Comparison of ENCODE assay signal across 7 mouse cellular contexts in the genomic region with DNA sequence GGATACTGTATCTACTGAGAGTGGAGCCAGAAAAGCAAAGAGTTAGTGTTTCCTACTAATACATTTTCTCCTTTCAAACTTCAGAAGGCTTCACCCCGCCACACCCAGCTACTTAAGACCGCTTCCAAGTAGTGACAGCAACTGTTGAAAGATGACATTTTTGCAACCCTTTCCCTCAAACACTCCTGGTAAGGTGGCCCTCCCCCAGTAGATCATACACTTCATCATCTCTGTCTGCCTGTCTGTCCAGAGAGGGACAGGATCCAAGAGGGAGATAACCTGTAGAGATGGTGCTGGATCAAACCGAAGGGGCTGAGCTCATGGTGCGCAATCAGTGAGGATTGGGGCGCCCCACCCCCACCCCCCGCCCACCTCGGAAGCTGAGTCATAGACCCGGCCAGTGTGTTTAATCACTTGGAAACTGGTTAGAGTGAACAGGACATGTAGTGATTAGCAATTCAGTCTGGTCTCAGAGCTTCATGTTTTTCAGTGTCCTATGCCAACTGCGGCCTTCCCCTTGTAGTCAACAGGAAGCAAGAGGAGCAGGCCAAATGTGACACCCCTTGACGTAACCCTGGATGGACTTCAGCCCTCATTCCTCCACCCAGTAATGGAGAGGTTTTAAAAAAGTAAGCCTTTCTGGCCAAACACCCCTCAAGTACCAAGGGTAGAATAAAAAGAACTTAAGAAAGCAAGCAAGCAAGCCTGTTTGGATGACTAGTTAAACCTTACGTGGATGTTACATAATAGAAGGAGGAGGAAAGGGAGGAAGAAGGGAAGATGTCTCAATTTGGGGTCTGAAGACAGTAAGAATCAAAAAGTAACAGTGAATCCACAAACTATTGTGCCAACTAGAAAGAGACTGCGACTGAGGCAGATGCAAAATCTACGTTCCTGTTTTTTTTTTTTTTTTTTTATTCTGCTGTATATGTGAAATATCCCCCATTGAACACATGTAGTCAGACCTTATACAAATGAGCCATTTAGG.
DNase-seq lines count a peak whose midpoint lies in the region; ATAC-seq and TF ChIP-seq lines count a peak whose summit lies in the region.

No protein-coding gene starts in this region.

- no peaks in the 10 kb centered on the region for H3K27me3 ChIP-seq in midbrain, postnatal 0 days (ENCODE audit: insufficient read depth, low read length)
- no peaks in the 10 kb centered on the region for H3K27me3 ChIP-seq in midbrain, embryonic 14.5 days (ENCODE audit: control insufficient read depth, insufficient read depth, low read length)
- H3K27me3 ChIP-seq in stomach, embryonic 16.5 days (ENCODE audit: control insufficient read depth, insufficient read depth, low read length): no peaks in the 10 kb centered on the region

- intact Hi-C loops in heart, postnatal 25 days (cut with DNase I): loop anchor here (10.0 kb wide), 1 partner anchor 898 kb away; no protein-coding TSS in a partner anchor

- WGBS in midbrain, postnatal 0 days: 87% methylated on average over 13 of the region's 13 CpGs
- 80% methylated on average over 13 of the region's 13 CpGs for WGBS in midbrain, embryonic 14.5 days
- WGBS in stomach, embryonic 16.5 days: 68% methylated on average over 13 of the region's 13 CpGs

- peak; percentile 5 for DNase-seq in midbrain, postnatal 0 days (ENCODE audit: low spot score)
- no peak for DNase-seq in midbrain, embryonic 14.5 days
- peak; percentile 74 for DNase-seq in heart, postnatal 25 days (ENCODE audit: low spot score)
- DNase-seq in left cerebral cortex, adult 9 months (ENCODE audit: low spot score in 2 of 2): no peak
- DNase-seq in layer of hippocampus, postnatal 14 days (ENCODE audit: low spot score in 2 of 2): no peak

- no peaks in the 10 kb centered on the region for H3K9me3 ChIP-seq in midbrain, postnatal 0 days (ENCODE audit: low read length)
- H3K9me3 ChIP-seq in midbrain, embryonic 14.5 days (ENCODE audit: control insufficient read depth, low read length): no peaks in the 10 kb centered on the region
- no peaks in the 10 kb centered on the region for H3K9me3 ChIP-seq in stomach, embryonic 16.5 days (replicated peaks; ENCODE audit: control insufficient read depth, low read length)

- no peak overlapping the region for H3K27ac ChIP-seq in midbrain, postnatal 0 days (ENCODE audit: low read depth, low read length)
- H3K27ac ChIP-seq in midbrain, embryonic 14.5 days (replicated peaks; ENCODE audit: low read depth, low read length): no peak overlapping the region
- peak overlapping the region; percentile 76 for H3K27ac ChIP-seq in embryonic fibroblast, embryonic 13.5 days (ENCODE audit: insufficient read depth, low read length)
- H3K27ac ChIP-seq in stomach, embryonic 16.5 days (ENCODE audit: low read length): no peak overlapping the region

- no peak for TF ChIP-seq POLR2A in embryonic fibroblast, embryonic 13.5 days (IDR thresholded peaks at IDR 0.05; ENCODE audit: low read depth, low read length)

- no peaks in the 10 kb centered on the region; the same call in 1 of the 2 replicates for H3K4me1 ChIP-seq in midbrain, postnatal 0 days (ENCODE audit: insufficient read depth, low read length)
- peaks cover 7% of the 10 kb centered on the region; the same call in 1 of the 2 replicates for H3K4me1 ChIP-seq in midbrain, embryonic 14.5 days (ENCODE audit: control insufficient read depth, insufficient read depth, low read length)
- peaks cover 4% of the 10 kb centered on the region; the same call in 1 of the 2 replicates for H3K4me1 ChIP-seq in embryonic fibroblast, embryonic 13.5 days (ENCODE audit: control insufficient read depth, insufficient read depth, low read length)
- H3K4me1 ChIP-seq in stomach, embryonic 16.5 days (ENCODE audit: control insufficient read depth, insufficient read depth, low read length): 0 out of 2 replicates have a peak, but pooled peaks cover 4% of the 10 kb centered on the region

- no peak; the same call in 1 of the 2 replicates for ATAC-seq in midbrain, postnatal 0 days (ENCODE audit: low FRiP score)
- ATAC-seq in midbrain, embryonic 14.5 days (ENCODE audit: low FRiP score, low TSS enrichment): no peak
- peak; percentile 40; the same call in 1 of the 2 replicates for ATAC-seq in stomach, embryonic 16.5 days (ENCODE audit: insufficient read depth, low FRiP score)

- H3K4me3 ChIP-seq in midbrain, postnatal 0 days (ENCODE audit: low read depth, low read length): no peak overlapping the region
- no peak overlapping the region for H3K4me3 ChIP-seq in midbrain, embryonic 14.5 days (replicated peaks; ENCODE audit: low read depth, low read length)
- H3K4me3 ChIP-seq in embryonic fibroblast, embryonic 13.5 days (ENCODE audit: insufficient read depth, low read length): no peak overlapping the region
- no peak overlapping the region for H3K4me3 ChIP-seq in stomach, embryonic 16.5 days (replicated peaks; ENCODE audit: low read length)

- no peak overlapping the region for H3K9ac ChIP-seq in midbrain, postnatal 0 days (replicated peaks; ENCODE audit: low read length, poor library complexity, severe bottlenecking)
- H3K9ac ChIP-seq in midbrain, embryonic 14.5 days (replicated peaks; ENCODE audit: low read length): no peak overlapping the region
- H3K9ac ChIP-seq in stomach, embryonic 16.5 days (ENCODE audit: low read length): no peak overlapping the region

- H3K36me3 ChIP-seq in midbrain, postnatal 0 days (ENCODE audit: insufficient read depth, low read length): no peaks in the 10 kb centered on the region
- H3K36me3 ChIP-seq in midbrain, embryonic 14.5 days (ENCODE audit: control insufficient read depth, insufficient read depth, low read length): no peaks in the 10 kb centered on the region
- H3K36me3 ChIP-seq in stomach, embryonic 16.5 days (ENCODE audit: control insufficient read depth, insufficient read depth, low read length): no peaks in the 10 kb centered on the region

- TF ChIP-seq CTCF in midbrain, postnatal 0 days (IDR thresholded peaks at IDR 0.05): no peak
- TF ChIP-seq CTCF in embryonic fibroblast, embryonic 13.5 days (IDR thresholded peaks at IDR 0.05; ENCODE audit: borderline replicate concordance, insufficient read depth, low read length): no peak

- H3K4me2 ChIP-seq in midbrain, postnatal 0 days (ENCODE audit: low read depth, low read length, poor library complexity, severe bottlenecking): no peak overlapping the region
- no peak overlapping the region for H3K4me2 ChIP-seq in midbrain, embryonic 14.5 days (ENCODE audit: low read length)
- peak overlapping the region; percentile 3; the same call in 1 of the 2 replicates for H3K4me2 ChIP-seq in stomach, embryonic 16.5 days (ENCODE audit: low read depth, low read length)

Comparison
In these comparisons a context has a peak if more than half of its experiments do, and no peak if none do; other contexts are left out.
1. DNase-seq: peak in midbrain, postnatal 0 days (single experiment) and heart, postnatal 25 days (single experiment); none in midbrain, embryonic 14.5 days (single experiment), left cerebral cortex, adult 9 months (0 of 2) and layer of hippocampus, postnatal 14 days (0 of 2).